Mouse (Mus musculus): ENCODE measurements around the gene Tmem119.

The Tmem119 gene

DNA sequence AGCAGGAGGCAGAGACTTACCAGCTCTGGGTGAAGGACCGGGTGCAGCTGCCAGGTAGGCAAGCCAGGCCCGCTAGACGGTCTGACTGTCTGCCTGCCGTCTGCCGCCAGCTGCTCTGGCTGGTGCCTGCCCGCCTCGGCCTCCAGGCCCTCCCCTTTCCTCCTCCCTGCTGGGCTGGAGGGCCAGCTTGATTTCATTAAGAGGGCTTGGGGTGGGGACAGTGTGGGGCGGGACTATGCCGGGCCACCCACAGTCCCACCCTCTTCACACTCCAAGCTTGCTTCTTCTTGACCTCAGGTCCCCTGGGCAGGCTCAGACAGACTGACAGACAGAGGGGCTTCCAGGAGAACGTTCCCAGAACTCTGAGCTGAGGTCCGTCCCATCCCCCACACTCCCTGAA is at the start of gene Tmem119:
TSS of gene Tmem119 (minus strand) at position 237 of the 400 bp plus-strand sequence.
- 13% methylated on average over 11 of the region's 11 CpGs for WGBS

- 90% methylated on average over 9 of the region's 9 CpGs for WGBS
Measured at GRCm38 (mm10) chr5:113847636-113848035, 47.3 kb upstream of the Tmem119 start.

- WGBS: 86% methylated on average over 8 of the region's 8 CpGs
Measured at GRCm38 (mm10) chr5:113846656-113847055, 46.3 kb upstream of the Tmem119 start.

DNA sequence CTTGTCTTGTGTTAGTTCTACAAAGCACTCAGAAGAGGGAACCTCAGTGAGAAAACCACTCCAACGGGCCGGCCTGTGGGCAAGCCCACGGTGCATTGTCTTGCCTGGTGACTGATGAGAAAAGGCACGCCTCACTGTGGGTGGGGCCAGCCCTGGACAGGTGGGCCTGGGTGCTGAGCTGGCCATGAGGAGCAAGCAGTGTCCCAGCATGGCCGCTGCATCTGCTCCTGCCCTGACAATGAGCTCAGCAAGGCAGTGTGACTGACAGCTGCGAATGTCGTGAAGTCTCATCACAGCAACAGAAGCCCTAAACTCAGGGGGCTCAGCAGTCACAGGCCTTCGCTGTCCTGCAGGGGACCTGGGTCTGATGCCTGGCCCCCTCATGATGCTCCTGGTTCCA is 45.3 kb upstream of the Tmem119 start:
- WGBS: 84% methylated on average over 8 of the region's 8 CpGs

- 41% methylated on average over 7 of the region's 7 CpGs for WGBS
Measured at GRCm38 (mm10) chr5:113844721-113845120, 44.4 kb upstream of the Tmem119 start.

DNA sequence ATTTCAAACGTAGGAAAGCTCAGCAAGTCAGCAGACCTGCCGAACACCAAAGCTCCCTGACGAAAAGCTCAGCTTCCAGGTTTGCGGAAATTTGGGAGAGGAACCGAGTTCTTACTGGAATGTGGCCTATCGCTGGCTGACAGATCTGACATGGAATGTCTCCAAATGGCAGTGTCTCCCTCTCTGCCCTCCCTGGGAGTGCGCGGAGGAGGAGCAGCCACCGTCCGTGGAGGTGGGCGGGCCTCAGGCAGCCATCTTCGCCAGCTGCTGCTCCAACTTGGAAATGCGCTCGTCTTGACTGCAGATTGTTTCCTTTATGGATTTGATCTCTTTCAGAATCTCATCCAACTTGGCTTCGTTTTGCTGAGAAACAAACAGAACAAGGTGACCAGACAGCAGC is 43.8 kb upstream of the Tmem119 start:
- WGBS: 48% methylated on average over 15 of the region's 15 CpGs

GRCm38 (mm10) chr5:113842906-113843305 is 42.6 kb upstream of the Tmem119 start:
- 84% methylated on average over 9 of the region's 9 CpGs for WGBS

- WGBS: 79% methylated on average over 9 of the region's 9 CpGs
Measured at GRCm38 (mm10) chr5:113842244-113842643, 41.9 kb upstream of the Tmem119 start.

GRCm38 (mm10) chr5:113841243-113842225 is 41.2 kb upstream of the Tmem119 start:
- 70% methylated on average over 23 of the region's 23 CpGs for WGBS

- WGBS: 89% methylated on average over 4 of the region's 4 CpGs
Measured at GRCm38 (mm10) chr5:113840443-113840842, 40.1 kb upstream of the Tmem119 start.

DNA sequence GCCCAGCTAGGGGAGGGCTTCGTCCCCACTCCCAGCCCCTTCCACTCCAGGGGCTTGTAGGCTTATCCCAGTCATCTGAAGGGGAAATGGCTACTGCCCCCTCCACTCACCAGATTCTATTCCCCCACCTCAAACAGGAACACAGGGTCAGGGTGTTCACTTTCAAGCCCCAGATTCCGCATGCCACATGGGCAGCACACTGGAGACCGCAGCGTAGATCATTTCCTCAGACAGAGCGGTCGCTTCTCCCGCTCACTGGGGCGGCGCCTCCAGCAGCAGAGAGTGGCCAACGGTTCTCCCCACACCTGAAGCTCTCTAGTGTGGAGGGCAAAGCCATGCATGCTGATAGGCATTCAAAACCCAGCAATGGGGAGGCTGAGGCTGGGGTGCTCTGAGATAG is 36.6 kb upstream of the Tmem119 start:
- WGBS: 86% methylated on average over 10 of the region's 10 CpGs

GRCm38 (mm10) chr5:113833316-113833947 is 33.1 kb upstream of the Tmem119 start:
- 69% methylated on average over 16 of the region's 16 CpGs for WGBS

- 39% methylated on average over 8 of the region's 8 CpGs for WGBS
Measured at GRCm38 (mm10) chr5:113832490-113832901, 32.2 kb upstream of the Tmem119 start, which contains the start of gene Selplg. TSS of gene Selplg (minus strand) at chr5:113832644.

DNA sequence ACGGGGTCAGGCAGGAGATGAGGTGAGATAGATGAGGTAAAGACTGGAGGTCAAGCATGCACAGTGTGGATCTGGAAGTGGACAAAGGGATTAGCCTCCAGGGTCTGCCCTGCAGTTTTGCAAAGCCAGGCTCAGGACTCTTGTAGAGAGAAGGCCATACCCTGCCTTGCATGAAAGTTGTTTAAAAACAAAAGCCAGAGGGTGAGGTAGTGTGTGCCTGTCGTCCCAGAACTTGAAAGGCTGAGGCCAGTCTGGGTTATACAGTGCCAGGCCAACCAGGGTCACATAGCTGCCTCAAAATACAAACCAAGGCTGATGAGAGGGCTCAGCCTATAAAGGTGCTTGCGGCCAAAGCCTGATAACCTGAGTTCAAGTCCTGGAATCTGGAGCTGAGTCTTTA is 31.4 kb upstream of the Tmem119 start:
- WGBS: 84% methylated on average over 3 of the region's 3 CpGs

- 90% methylated on average over 5 of the region's 5 CpGs for WGBS
Measured at GRCm38 (mm10) chr5:113830796-113831195, 30.5 kb upstream of the Tmem119 start.

- WGBS: 79% methylated on average over 10 of the region's 10 CpGs
Measured at GRCm38 (mm10) chr5:113830292-113830643, 30.0 kb upstream of the Tmem119 start.

GRCm38 (mm10) chr5:113829566-113830291 is 29.4 kb upstream of the Tmem119 start:
- 83% methylated on average over 7 of the region's 7 CpGs for WGBS

DNA sequence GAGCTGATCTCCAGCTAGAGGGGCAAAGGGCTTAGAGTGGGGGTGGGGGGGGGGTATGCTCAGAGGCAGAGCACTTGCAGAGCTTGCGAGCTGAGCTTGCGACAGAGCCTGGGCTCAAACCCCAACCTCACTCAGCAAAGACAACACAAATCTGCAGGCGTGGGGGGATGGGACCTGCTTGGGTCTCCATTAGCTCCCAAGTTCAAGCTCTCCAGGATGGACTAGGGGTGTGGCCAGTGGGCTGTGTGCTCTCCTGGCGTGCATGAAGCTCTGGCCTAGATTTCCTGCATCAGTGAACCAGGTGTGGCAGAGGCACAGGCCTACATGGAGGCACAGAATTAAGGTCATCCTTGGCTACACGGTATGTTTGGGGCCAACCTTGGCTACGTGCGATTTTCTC is 28.2 kb upstream of the Tmem119 start:
- 81% methylated on average over 7 of the region's 7 CpGs for WGBS

DNA sequence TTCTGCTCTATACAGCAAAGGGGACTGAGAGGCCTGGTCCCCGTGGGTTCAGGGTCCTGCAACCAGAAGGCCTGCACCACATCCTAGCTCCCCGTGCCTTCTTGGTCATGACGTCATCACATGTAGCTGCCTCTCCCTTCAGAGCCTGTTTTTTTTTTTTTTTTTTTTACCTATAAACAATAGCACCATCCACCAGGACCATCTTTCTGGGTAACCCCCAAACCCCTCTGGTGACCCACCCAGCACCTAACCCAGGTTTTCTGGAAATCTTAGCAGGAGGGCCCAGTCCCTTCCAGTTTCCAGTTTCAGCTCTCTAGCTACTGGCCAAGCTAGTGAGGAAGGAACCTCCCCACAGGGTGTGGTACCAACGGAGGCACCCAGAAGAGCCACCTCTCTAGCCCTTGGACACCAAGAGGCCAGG is 27.7 kb upstream of the Tmem119 start:
- 64% methylated on average over 4 of the region's 4 CpGs for WGBS

- 83% methylated on average over 4 of the region's 4 CpGs for WGBS
Measured at GRCm38 (mm10) chr5:113826619-113827018, 26.3 kb upstream of the Tmem119 start.

- 82% methylated on average over 7 of the region's 7 CpGs for WGBS
Measured at GRCm38 (mm10) chr5:113825558-113825957, 25.2 kb upstream of the Tmem119 start.

GRCm38 (mm10) chr5:113824228-113824627 is 23.9 kb upstream of the Tmem119 start:
- 75% methylated on average over 4 of the region's 4 CpGs for WGBS

All from cerebral cortex, adult 2 months (tissue).